Mouse (Mus musculus) lung, embryonic 14.5 days (tissue): ENCODE data around the gene Dab1. TPM values are rescaled to one million over a fixed set of nuclear protein-coding genes. Genes with fewer than 3 reads are reported as not detected.
A peak's percentile ranks its signal among the peaks of the same experiment; 100 is the strongest.

Experiments used
- ATAC-seq: fragments of 200-750 bp; cut with Nextera tagmentation; 2 replicates; pipeline ENCODE4 v1.8.0; 2017; ENCODE audit warnings: mild to moderate bottlenecking, moderate TSS enrichment, moderate library complexity; ENCODE audit not compliant: insufficient read depth
- DNase-seq: peaks from one replicate; pipeline ENCODE4 v3.0.0-alpha.2; 2015
- H3K27ac ChIP-seq: fragments of 300-500 bp; sonication (generic); 2 replicates; pipeline ENCODE4 v1.5.1; 2014; ENCODE audit warnings: low read depth, mild to moderate bottlenecking, moderate library complexity
- H3K27me3 ChIP-seq: fragments of 300-500 bp; sonication (generic); 2 replicates; pipeline ENCODE4 v1.6.1; 2014; ENCODE audit warnings: low read length, control low read depth; ENCODE audit not compliant: insufficient read depth
- H3K36me3 ChIP-seq: fragments of 300-500 bp; sonication (generic); 2 replicates; pipeline ENCODE4 v1.6.1; 2014; ENCODE audit warnings: control low read depth; ENCODE audit not compliant: insufficient read depth
- H3K4me1 ChIP-seq: fragments of 300-500 bp; sonication (generic); 2 replicates; pipeline ENCODE4 v1.6.1; 2014; ENCODE audit warnings: antibody characterized with exemption, control low read depth; ENCODE audit not compliant: insufficient read depth
- H3K4me2 ChIP-seq: fragments of 300-500 bp; sonication (generic); 2 replicates; pipeline ENCODE4 v1.6.1; 2014; ENCODE audit warnings: mild to moderate bottlenecking
- H3K4me3 ChIP-seq: fragments of 300-500 bp; sonication (generic); 2 replicates; pipeline ENCODE4 v1.5.1; 2014; ENCODE audit warnings: low read depth, low read length
- H3K9ac ChIP-seq: fragments of 300-500 bp; sonication (generic); 2 replicates; pipeline ENCODE4 v1.6.1; 2014
- H3K9me3 ChIP-seq: fragments of 300-500 bp; sonication (generic); 2 replicates; pipeline ENCODE4 v1.6.1; 2016; ENCODE audit warnings: low read depth, low read length, control low read depth
- CTCF ChIP-seq: IDR thresholded peaks from 2 replicates; pipeline ENCODE4 v1.5.1; 2016; ENCODE audit warnings: antibody characterized with exemption, low read depth
- WGBS: fragments of 180-500 bp; shearing (Covaris S2); extraction: QIAGEN DNeasy Blood & Tissue Kit; methylation state at CpG from one replicate; pipeline ENCODE4 v1.1.7; 2014; 5-methylcytosine and 5-hydroxymethylcytosine counted together
- polyA plus RNA-seq: library from polyadenylated mRNA; unstranded; fragments of >200 nt; fragmentation: Nextera tagmentation; extraction: Ambion mirVana; gene quantifications from 2 replicates; pipeline ENCODE4 v1.2.1, GENCODE M21; 2014

Dab1 gene
- polyA plus RNA-seq, 1 experiment from 2014 or later, result 4.4 TPM

- TF ChIP-seq CTCF, result no peak
- no peaks in the 10 kb centered on the region for H3K27me3 ChIP-seq
- no peak overlapping the region for H3K4me2 ChIP-seq
- DNase-seq (no peak), ATAC-seq (no peak)
- H3K4me3 ChIP-seq, result no peak overlapping the region
- WGBS, result 79% methylated on average over 4 of the region's 4 CpGs
- no peaks in the 10 kb centered on the region for H3K4me1 ChIP-seq
- no peak overlapping the region for H3K27ac ChIP-seq
- H3K36me3 ChIP-seq, result no peaks in the 10 kb centered on the region
- no peaks in the 10 kb centered on the region for H3K9me3 ChIP-seq
- H3K9ac ChIP-seq, result no peak overlapping the region
These were observed 96.4 kb downstream of the Dab1 start for GRCm38 (mm10) chr4:103715568-103715967.

GRCm38 (mm10) chr4:103722738-103723137 lies 103.6 kb downstream of the Dab1 start:
- H3K36me3 ChIP-seq, result no peaks in the 10 kb centered on the region
- H3K4me3 ChIP-seq, result no peak overlapping the region
- no peaks in the 10 kb centered on the region for H3K4me1 ChIP-seq
- H3K27ac ChIP-seq, result no peak overlapping the region
- no peaks in the 10 kb centered on the region for H3K9me3 ChIP-seq
- no peak for TF ChIP-seq CTCF
- no peak for ATAC-seq
- no peak overlapping the region for H3K9ac ChIP-seq
- H3K4me2 ChIP-seq, result no peak overlapping the region
- DNase-seq, result no peak
- 96% methylated on average over 1 of the region's 1 CpGs for WGBS
- no peaks in the 10 kb centered on the region for H3K27me3 ChIP-seq

- 89% methylated on average over 2 of the region's 2 CpGs for WGBS
- ATAC-seq, result no peak
These were observed 107.3 kb downstream of the Dab1 start for GRCm38 (mm10) chr4:103726486-103726885.

GRCm38 (mm10) chr4:103737185-103737584 lies 118.0 kb downstream of the Dab1 start:
- Histone ChIP-seq H3K4me2 (no peak overlapping the region), H3K9ac (no peak overlapping the region), H3K4me1 (no peaks in the 10 kb centered on the region), H3K36me3 (no peaks in the 10 kb centered on the region), H3K4me3 (no peak overlapping the region), H3K9me3 (no peaks in the 10 kb centered on the region), H3K27me3 (no peaks in the 10 kb centered on the region), H3K27ac (no peak overlapping the region)
- DNase-seq (no peak), ATAC-seq (no peak)
- 78% methylated on average over 6 of the region's 6 CpGs for WGBS
- no peak for TF ChIP-seq CTCF

More at GRCm38 (mm10) chr4:103726486-103726885, 107.3 kb downstream of the Dab1 start:
- no peaks in the 10 kb centered on the region for H3K36me3 ChIP-seq
- H3K4me3 ChIP-seq, result no peak overlapping the region
- H3K4me1 ChIP-seq, result no peaks in the 10 kb centered on the region
- H3K27ac ChIP-seq, result no peak overlapping the region
- no peaks in the 10 kb centered on the region for H3K9me3 ChIP-seq
- TF ChIP-seq CTCF, result no peak
- DNase-seq, result no peak
- H3K9ac ChIP-seq, result no peak overlapping the region
- no peak overlapping the region for H3K4me2 ChIP-seq
- H3K27me3 ChIP-seq, result no peaks in the 10 kb centered on the region

GRCm38 (mm10) chr4:103751249-103751855 lies 132.2 kb downstream of the Dab1 start:
- DNase-seq, result no peak
- H3K4me3 ChIP-seq, result no peak overlapping the region
- no peaks in the 10 kb centered on the region for H3K27me3 ChIP-seq
- no peaks in the 10 kb centered on the region for H3K36me3 ChIP-seq
- no peaks in the 10 kb centered on the region for H3K4me1 ChIP-seq
- WGBS, result 49% methylated on average over 4 of the region's 4 CpGs
- no peak overlapping the region for H3K27ac ChIP-seq
- no peak for TF ChIP-seq CTCF
- no peaks in the 10 kb centered on the region for H3K9me3 ChIP-seq
- ATAC-seq, result no peak
- H3K4me2 ChIP-seq, result no peak overlapping the region
- no peak overlapping the region for H3K9ac ChIP-seq

GRCm38 (mm10) chr4:103754561-103754960 lies 135.4 kb downstream of the Dab1 start:
- Histone ChIP-seq H3K36me3 (no peaks in the 10 kb centered on the region), H3K27me3 (no peaks in the 10 kb centered on the region), H3K4me2 (no peak overlapping the region), H3K9ac (no peak overlapping the region), H3K4me3 (no peak overlapping the region), H3K27ac (no peak overlapping the region), H3K9me3 (no peaks in the 10 kb centered on the region), H3K4me1 (no peaks in the 10 kb centered on the region)
- WGBS, result 55% methylated on average over 7 of the region's 7 CpGs
- TF ChIP-seq CTCF, result no peak
- no peak; the same call in 1 of the 2 replicates for ATAC-seq
- peak; percentile 9 for DNase-seq

GRCm38 (mm10) chr4:103757241-103757640 lies 138.1 kb downstream of the Dab1 start:
- Histone ChIP-seq H3K4me3 (no peak overlapping the region), H3K9ac (no peak overlapping the region), H3K4me1 (no peaks in the 10 kb centered on the region), H3K27ac (no peak overlapping the region), H3K9me3 (no peaks in the 10 kb centered on the region), H3K36me3 (no peaks in the 10 kb centered on the region), H3K4me2 (no peak overlapping the region), H3K27me3 (no peaks in the 10 kb centered on the region)
- DNase-seq, result peak; percentile 22
- no peak for ATAC-seq
- WGBS, result 67% methylated on average over 3 of the region's 3 CpGs
- no peak for TF ChIP-seq CTCF
